ENCODE assay signal across 21 mouse cellular contexts in genomic region chr15:12592628-12593027, GRCm38 (mm10).
DNase-seq lines count a peak whose midpoint lies in the region; ATAC-seq and TF ChIP-seq lines count a peak whose summit lies in the region.
"Had no signal": no experiment of that assay in that cellular context is flagged by ENCODE, and none has a peak within 500 bp of the region (broad histone marks: within the 10 kb centered on the region; RNA-seq: fewer than 3 reads in every experiment).

No protein-coding gene starts in this region.

- no peak for DNase-seq in hindbrain, postnatal 0 days (ENCODE audit: low spot score)
- no peak for DNase-seq in hindbrain, embryonic 14.5 days (ENCODE audit: low spot score)
- DNase-seq in A20 (ENCODE audit: low read depth, low spot score): peak; percentile 86
- peak; percentile 39 for DNase-seq in R1 (ENCODE audit: low read depth, low spot score)
- no peak for DNase-seq in left cerebral cortex, adult 2 months (ENCODE audit: extremely low spot score in 1 of 2, low spot score in 2 of 2)
- DNase-seq in right cerebral cortex, postnatal 10 days (ENCODE audit: low spot score in 2 of 2): no peak
- no peak for DNase-seq in cerebellum, postnatal 25 days
- DNase-seq: adrenal gland, postnatal 10 days; cerebellum, adult 11 months; cerebellum, adult 8-10 months; cerebellum, postnatal 14 days; forebrain, postnatal 0 days; gastrocnemius, adult 2 months; gastrocnemius, postnatal 25 days; heart, adult 11 months; heart, postnatal 10 days had no signal

- no peaks in the 10 kb centered on the region for H3K27me3 ChIP-seq in hindbrain, postnatal 0 days (ENCODE audit: insufficient read depth, low read length)
- no peaks in the 10 kb centered on the region for H3K27me3 ChIP-seq in hindbrain, embryonic 14.5 days (ENCODE audit: control insufficient read depth, insufficient read depth, low read length)
- H3K27me3 ChIP-seq: forebrain, embryonic 12.5 days; hindbrain, embryonic 15.5 days had no signal

- ATAC-seq in hindbrain, postnatal 0 days: peak; percentile 10; the same call in 1 of the 2 replicates
- ATAC-seq in hindbrain, embryonic 14.5 days (ENCODE audit: low FRiP score): no peak
- ATAC-seq in megakaryocyte progenitor cell, adult 5-6 weeks (replicated peaks; ENCODE audit: poor library complexity): peak; percentile 47
- ATAC-seq: forebrain, postnatal 0 days had no signal

- H3K9me3 ChIP-seq in hindbrain, postnatal 0 days (ENCODE audit: low read length): no peaks in the 10 kb centered on the region
- H3K9me3 ChIP-seq in hindbrain, embryonic 14.5 days (ENCODE audit: control insufficient read depth, low read length): no peaks in the 10 kb centered on the region
- H3K9me3 ChIP-seq: embryonic facial prominence, embryonic 13.5 days; forebrain, embryonic 12.5 days; G1E; hindbrain, embryonic 15.5 days had no signal

- no peak overlapping the region for H3K9ac ChIP-seq in hindbrain, postnatal 0 days (replicated peaks; ENCODE audit: low read length)
- H3K9ac ChIP-seq in hindbrain, embryonic 14.5 days: no peak overlapping the region
- H3K9ac ChIP-seq: embryonic facial prominence, embryonic 13.5 days; forebrain, embryonic 12.5 days; forebrain, postnatal 0 days; hindbrain, embryonic 15.5 days had no signal

- H3K4me1 ChIP-seq in hindbrain, postnatal 0 days (ENCODE audit: insufficient read depth, low read length): no peaks in the 10 kb centered on the region
- H3K4me1 ChIP-seq in hindbrain, embryonic 14.5 days (replicated peaks; ENCODE audit: control insufficient read depth, insufficient read depth, low read length): no peaks in the 10 kb centered on the region
- H3K4me1 ChIP-seq: forebrain, embryonic 12.5 days; hindbrain, embryonic 15.5 days had no signal

- intact Hi-C loops in left cerebral cortex, adult 2 months (cut with DNase I): no loop called here

- no peaks in the 10 kb centered on the region for H3K36me3 ChIP-seq in hindbrain, postnatal 0 days (ENCODE audit: insufficient read depth, low read length)
- H3K36me3 ChIP-seq in hindbrain, embryonic 14.5 days (replicated peaks; ENCODE audit: control insufficient read depth, insufficient read depth): no peaks in the 10 kb centered on the region
- H3K36me3 ChIP-seq: forebrain, embryonic 12.5 days; G1E; hindbrain, embryonic 15.5 days had no signal

- no peak for TF ChIP-seq CTCF in hindbrain, postnatal 0 days (IDR thresholded peaks at IDR 0.05; ENCODE audit: low read depth)
- no peak for TF ChIP-seq CTCF in left cerebral cortex, adult 2 months (IDR thresholded peaks at IDR 0.05)

- WGBS in hindbrain, postnatal 0 days: 44% methylated on average over 3 of the region's 3 CpGs
- WGBS in hindbrain, embryonic 14.5 days: 43% methylated on average over 3 of the region's 3 CpGs

- no peak overlapping the region for H3K4me2 ChIP-seq in hindbrain, postnatal 0 days (ENCODE audit: low read depth, low read length)
- H3K4me2 ChIP-seq in hindbrain, embryonic 14.5 days (replicated peaks): no peak overlapping the region
- H3K4me2 ChIP-seq: embryonic facial prominence, embryonic 13.5 days; forebrain, embryonic 12.5 days; hindbrain, embryonic 15.5 days had no signal

- no peak overlapping the region for H3K27ac ChIP-seq in hindbrain, postnatal 0 days
- no peak overlapping the region for H3K27ac ChIP-seq in hindbrain, embryonic 14.5 days
- no peak overlapping the region for H3K27ac ChIP-seq in left cerebral cortex, adult 2 months
- H3K27ac ChIP-seq: embryonic facial prominence, embryonic 13.5 days; forebrain, embryonic 12.5 days; gastrocnemius, adult 2 months; hindbrain, embryonic 15.5 days had no signal

- no peak overlapping the region for H3K4me3 ChIP-seq in hindbrain, postnatal 0 days (ENCODE audit: low read length)
- no peak overlapping the region for H3K4me3 ChIP-seq in hindbrain, embryonic 14.5 days (replicated peaks; ENCODE audit: low read length)
- H3K4me3 ChIP-seq in left cerebral cortex, adult 2 months: no peak overlapping the region
- H3K4me3 ChIP-seq: embryonic facial prominence, embryonic 13.5 days; forebrain, embryonic 12.5 days; gastrocnemius, adult 2 months; hindbrain, embryonic 15.5 days had no signal

Comparison
In these comparisons a context has a peak if more than half of its experiments do, and no peak if none do; other contexts are left out.
1. DNase-seq: peak in A20 (single experiment) and R1 (single experiment); none in hindbrain, postnatal 0 days (single experiment), hindbrain, embryonic 14.5 days (single experiment), left cerebral cortex, adult 2 months (0 of 2), right cerebral cortex, postnatal 10 days (0 of 2) and cerebellum, postnatal 25 days (0 of 2).